Mouse (Mus musculus): ENCODE measurements around the gene Elf1.
"Not testable (repeated sequence)": the region's sequence is repeated elsewhere in the genome, so short reads cannot be mapped to it uniquely, and the experiment has no call there.

DNA sequence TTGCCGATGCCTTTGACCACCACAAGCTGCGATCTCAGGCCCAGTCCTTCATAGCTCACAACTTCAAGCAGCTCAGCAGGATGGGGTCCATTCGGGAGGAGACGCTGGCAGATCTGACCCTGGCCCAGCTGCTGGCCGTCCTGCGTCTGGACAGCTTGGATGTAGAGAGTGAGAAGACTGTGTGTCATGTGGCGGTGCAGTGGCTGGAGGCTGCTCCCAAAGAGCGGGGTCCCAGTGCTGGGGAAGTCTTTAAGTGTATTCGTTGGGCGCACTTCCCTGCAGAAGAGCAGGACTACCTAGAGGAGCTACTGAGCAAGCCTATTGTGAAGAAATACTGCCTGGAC is 28.4 kb upstream of the Elf1 start:
- not testable (repeated sequence) for TF ChIP-seq MYB (IDR thresholded peaks at IDR 0.05; ENCODE audit: low read depth, low read length); POLR2A (IDR thresholded peaks at IDR 0.05; ENCODE audit: control insufficient read depth in 1 of 2, insufficient read depth in 1 of 2, low read depth in 1 of 2, low read length in 2 of 2, poor library complexity in 1 of 2); CTCF (IDR thresholded peaks at IDR 0.05 in 2 of 3, conservative IDR thresholded peaks at IDR 0.05 in 1 of 3; ENCODE audit: control insufficient read depth in 1 of 3, insufficient read depth in 1 of 3, low read depth in 2 of 3, low read length in 3 of 3, poor library complexity in 1 of 3, severe bottlenecking in 1 of 3); TCF12 (IDR thresholded peaks at IDR 0.05; ENCODE audit: low read depth, low read length); EP300 (IDR thresholded peaks at IDR 0.05; ENCODE audit: low read depth in 1 of 2, low read length in 2 of 2); KAT2A (conservative IDR thresholded peaks at IDR 0.05; ENCODE audit: low read depth, low read length); GATA1 (IDR thresholded peaks at IDR 0.05; ENCODE audit: low read depth, low read length); CHD2 (IDR thresholded peaks at IDR 0.05; ENCODE audit: low read length)

Measured in MEL (cell line).